Mouse (Mus musculus) B cell, adult 2 months (primary cell): Measurements from ENCODE around the gene Fmo3.

ENCODE experiments used
- DNase-seq, 2 experiments: peaks; one replicate each; pipeline ENCODE4 v3.0.0; 2022

The Fmo3 gene

GRCm38 (mm10) chr1:162984428-162984827 is at the start of gene Fmo3:
Fmo3 (minus strand) TSS chr1:162984528.
- no peak for DNase-seq

- no peak for DNase-seq
These were observed 38.7 kb upstream of the Fmo3 start for GRCm38 (mm10) chr1:163023075-163023474.

- DNase-seq, result no peak
These were observed 24.9 kb upstream of the Fmo3 start for GRCm38 (mm10) chr1:163009220-163009619.

GRCm38 (mm10) chr1:163003496-163003895 is 19.2 kb upstream of the Fmo3 start:
- DNase-seq, result no peak

- DNase-seq, result no peak
These were observed 17.0 kb upstream of the Fmo3 start for GRCm38 (mm10) chr1:163001271-163001829.

- no peak for DNase-seq
These were observed 3.2 kb upstream of the Fmo3 start for GRCm38 (mm10) chr1:162987546-162987945.

GRCm38 (mm10) chr1:162986777-162987176 is 2.4 kb upstream of the Fmo3 start:
- DNase-seq, result no peak

GRCm38 (mm10) chr1:162986121-162986748 is 1.9 kb upstream of the Fmo3 start:
- no peak for DNase-seq

- DNase-seq, result no peak
These were observed 20.8 kb downstream of the Fmo3 start for GRCm38 (mm10) chr1:162963556-162963955.

GRCm38 (mm10) chr1:162957422-162957821 is 26.9 kb downstream of the Fmo3 start:
- DNase-seq, result no peak

GRCm38 (mm10) chr1:162953079-162953478 is 31.2 kb downstream of the Fmo3 start:
- no peak for DNase-seq

GRCm38 (mm10) chr1:162949763-162950162 is 34.6 kb downstream of the Fmo3 start:
- no peak for DNase-seq

- no peak for DNase-seq
These were observed 36.4 kb downstream of the Fmo3 start for GRCm38 (mm10) chr1:162947934-162948333.

- DNase-seq, result no peak
These were observed 37.3 kb downstream of the Fmo3 start for GRCm38 (mm10) chr1:162946837-162947558.

GRCm38 (mm10) chr1:162943700-162944099 is 40.6 kb downstream of the Fmo3 start:
- DNase-seq, result no peak

- no peak for DNase-seq
These were observed 45.5 kb downstream of the Fmo3 start for GRCm38 (mm10) chr1:162938696-162939351.

- DNase-seq, result no peak
These were observed 46.2 kb downstream of the Fmo3 start for GRCm38 (mm10) chr1:162937970-162938695.

- no peak for DNase-seq
These were observed 46.9 kb downstream of the Fmo3 start, which contains the start of gene Fmo6 for GRCm38 (mm10) chr1:162937415-162937814. Fmo6 (minus strand) TSS chr1:162937515.

GRCm38 (mm10) chr1:162934374-162935012 is 49.8 kb downstream of the Fmo3 start:
- no peak for DNase-seq

- DNase-seq, result no peak
These were observed 51.9 kb downstream of the Fmo3 start for GRCm38 (mm10) chr1:162932386-162932785.

- no peak for DNase-seq
These were observed 52.4 kb downstream of the Fmo3 start for GRCm38 (mm10) chr1:162931880-162932279.

GRCm38 (mm10) chr1:162931310-162931875 is 52.9 kb downstream of the Fmo3 start:
- DNase-seq, result no peak
